Mouse (Mus musculus): ENCODE results near the gene Vsig8.

The Vsig8 gene

GRCm38 (mm10) chr1:172555638-172556037 lies at the start of gene Vsig8:
Vsig8 (plus strand) TSS chr1:172555938.
- DNase-seq (ENCODE audit: low read depth, low spot score) = no peak

- DNase-seq (ENCODE audit: low read depth, low spot score) = no peak
Observed at GRCm38 (mm10) chr1:172507001-172507400, 48.7 kb upstream of the Vsig8 start.

GRCm38 (mm10) chr1:172507701-172508100 lies 48.0 kb upstream of the Vsig8 start:
- no peak for DNase-seq (ENCODE audit: low read depth, low spot score)

- DNase-seq (ENCODE audit: low read depth, low spot score) = no peak
Observed at GRCm38 (mm10) chr1:172508172-172508571, 47.6 kb upstream of the Vsig8 start.

GRCm38 (mm10) chr1:172509235-172509634 lies 46.5 kb upstream of the Vsig8 start:
- no peak for DNase-seq (ENCODE audit: low read depth, low spot score)

GRCm38 (mm10) chr1:172509983-172510382 lies 45.8 kb upstream of the Vsig8 start:
- DNase-seq (ENCODE audit: low read depth, low spot score) = no peak

- DNase-seq (ENCODE audit: low read depth, low spot score) = no peak
Observed at GRCm38 (mm10) chr1:172510421-172510972, 45.2 kb upstream of the Vsig8 start.

- DNase-seq (ENCODE audit: low read depth, low spot score) = peak; percentile 75
Observed at GRCm38 (mm10) chr1:172512962-172513361, 42.8 kb upstream of the Vsig8 start.

GRCm38 (mm10) chr1:172513525-172514212 lies 42.1 kb upstream of the Vsig8 start:
- peak; percentile 86 for DNase-seq (ENCODE audit: low read depth, low spot score)

GRCm38 (mm10) chr1:172514213-172514529 lies 41.6 kb upstream of the Vsig8 start:
- DNase-seq (ENCODE audit: low read depth, low spot score) = no peak

GRCm38 (mm10) chr1:172514551-172515268 lies 41.0 kb upstream of the Vsig8 start:
- DNase-seq (ENCODE audit: low read depth, low spot score) = no peak

- no peak for DNase-seq (ENCODE audit: low read depth, low spot score)
Observed at GRCm38 (mm10) chr1:172515396-172515795, 40.3 kb upstream of the Vsig8 start.

GRCm38 (mm10) chr1:172518013-172518412 lies 37.7 kb upstream of the Vsig8 start:
- peak; percentile 59 for DNase-seq (ENCODE audit: low read depth, low spot score)

GRCm38 (mm10) chr1:172519644-172520043 lies 36.1 kb upstream of the Vsig8 start:
- DNase-seq (ENCODE audit: low read depth, low spot score) = no peak

GRCm38 (mm10) chr1:172520576-172521440 lies 34.9 kb upstream of the Vsig8 start, which contains the start of gene Cfap45:
Cfap45 (plus strand) TSS chr1:172520801.
- peak; percentile 92 for DNase-seq (ENCODE audit: low read depth, low spot score)

GRCm38 (mm10) chr1:172522524-172522923 lies 33.2 kb upstream of the Vsig8 start:
- DNase-seq (ENCODE audit: low read depth, low spot score) = no peak

- DNase-seq (ENCODE audit: low read depth, low spot score) = no peak
Observed at GRCm38 (mm10) chr1:172523699-172524101, 32.0 kb upstream of the Vsig8 start.

- DNase-seq (ENCODE audit: low read depth, low spot score) = peak; percentile 56
Observed at GRCm38 (mm10) chr1:172525027-172525764, 30.5 kb upstream of the Vsig8 start.

GRCm38 (mm10) chr1:172525971-172526370 lies 29.8 kb upstream of the Vsig8 start:
- DNase-seq (ENCODE audit: low read depth, low spot score) = no peak

- DNase-seq (ENCODE audit: low read depth, low spot score) = peak; percentile 69
Observed at GRCm38 (mm10) chr1:172526380-172527081, 29.2 kb upstream of the Vsig8 start.

- DNase-seq (ENCODE audit: low read depth, low spot score) = no peak
Observed at GRCm38 (mm10) chr1:172527431-172527830, 28.3 kb upstream of the Vsig8 start.

All from CD4-positive, CD25-positive, alpha-beta regulatory T cell, adult 2 months (primary cell).